Mouse (Mus musculus) brain, embryonic 14.5 days (tissue): Measurements from ENCODE around the gene Fzd2.

Experiments
- CTCF ChIP-seq: fragments of 200-500 bp; IDR thresholded peaks from 2 replicates; pipeline ENCODE4 v1.5.1; 2012; ENCODE audit warnings: inconsistent platforms, mild to moderate bottlenecking, moderate library complexity, borderline replicate concordance; ENCODE audit not compliant: insufficient read depth, insufficient read length; ENCODE audit errors: extremely low read depth
- POLR2A ChIP-seq: fragments of 200-500 bp; IDR thresholded peaks from 2 replicates; pipeline ENCODE4 v1.6.1; 2012; ENCODE audit warnings: mild to moderate bottlenecking, inconsistent platforms, borderline replicate concordance; ENCODE audit not compliant: poor library complexity, insufficient read depth, insufficient read length, severe bottlenecking; ENCODE audit errors: extremely low read depth

GRCm38 (mm10) chr11:102582736-102583135 lies 21.5 kb upstream of the Fzd2 start:
- TF ChIP-seq CTCF (no peak), POLR2A (no peak)
